Mouse (Mus musculus) left cerebral cortex, adult 9 months (tissue): ENCODE measurements around the gene Cbr2.

Experiments used
- DNase-seq, 2 experiments: peaks; one replicate each; pipeline ENCODE4 v3.0.0; 2022; ENCODE audit warnings: low spot score in 2 of 2

Cbr2 gene

DNA sequence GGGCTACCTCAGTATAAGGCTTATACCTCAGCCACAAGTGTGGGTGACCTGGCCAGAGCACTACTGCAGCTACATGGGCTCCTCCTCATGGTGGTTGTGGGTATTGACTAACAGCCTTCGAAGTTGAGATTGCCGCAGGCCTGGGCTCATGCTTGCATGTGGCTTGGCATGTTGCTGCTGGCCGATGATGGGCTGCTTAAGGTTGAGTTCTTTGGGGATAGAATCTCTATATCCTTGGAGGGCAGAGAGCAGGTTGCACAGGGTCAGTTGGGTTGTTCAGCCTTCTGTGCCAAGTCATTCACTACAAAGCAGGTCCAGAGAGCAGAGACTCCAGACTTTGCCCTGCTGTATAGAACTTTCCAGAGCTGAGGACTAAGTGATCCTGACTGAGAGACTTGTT lies 52.0 kb downstream of the Cbr2 start:
- no peak for DNase-seq
